In genomic region chr6:47284794-47285193, GRCm38 (mm10) we compare ENCODE assay signal across 1 mouse cellular context.
TF ChIP-seq lines count a peak whose summit lies in the region.

No protein-coding gene starts in this region.

TF ChIP-seq in MEL, 35 proteins besides CTCF, POLR2A, EP300 and RAD21 (continued from another document):
- TF ChIP-seq E2F4 (IDR thresholded peaks at IDR 0.05; ENCODE audit: borderline replicate concordance, low read depth, low read length) (no peak), ZC3H11A (IDR thresholded peaks at IDR 0.05; ENCODE audit: low read depth, low read length) (0 out of 2 replicates have a peak, but pooled peaks have one; percentile 15), MYC (IDR thresholded peaks at IDR 0.05; ENCODE audit: low read depth, low read length) (peak; percentile 51; the same call in 1 of the 2 replicates)
